Mouse (Mus musculus): ENCODE data around the gene Rps6kb2.

DNA sequence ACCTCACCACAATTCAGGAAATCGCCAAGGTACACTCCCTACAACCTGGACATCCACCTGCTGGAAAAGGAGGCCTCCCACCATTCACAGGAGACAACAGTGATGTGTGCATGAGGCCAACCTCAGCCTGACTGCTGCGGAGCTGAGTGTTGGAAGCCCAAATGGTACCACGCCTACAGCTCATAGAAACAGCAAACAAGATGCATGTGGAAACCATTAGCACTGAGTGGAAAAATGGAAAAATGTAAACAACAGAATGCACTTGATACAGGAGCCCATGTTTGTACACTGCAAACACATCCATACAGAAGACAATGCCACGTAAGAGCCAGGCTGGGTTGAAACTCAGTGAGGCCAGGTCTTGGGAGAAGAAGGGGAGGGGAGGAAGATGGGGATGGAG lies 38.7 kb downstream of the Rps6kb2 start:
- TF ChIP-seq POLR2A (IDR thresholded peaks at IDR 0.05; ENCODE audit: control insufficient read depth, low read depth, low read length) (no peak), CTCF (IDR thresholded peaks at IDR 0.05; ENCODE audit: control insufficient read depth, insufficient read depth, insufficient replicate concordance, low read depth, low read length) (no peak)
